9 mouse cellular contexts compared by ENCODE assay signal in genomic region chr13:53471926-53472613, GRCm38 (mm10). TPM values are rescaled to one million over a fixed set of nuclear protein-coding genes. Genes with fewer than 3 reads are reported as not detected.
DNase-seq lines count a peak whose midpoint lies in the region; ATAC-seq and TF ChIP-seq lines count a peak whose summit lies in the region.
"Had no signal": no experiment of that assay in that cellular context is flagged by ENCODE, and none has a peak within 500 bp of the region (broad histone marks: within the 10 kb centered on the region; RNA-seq: fewer than 3 reads in every experiment).

No protein-coding gene starts in this region.

- intact Hi-C loops in heart, postnatal 25 days (cut with DNase I): no loop called here
- intact Hi-C loops in left cerebral cortex, postnatal 14 days (cut with DNase I): no loop called here

- peak overlapping the region; percentile 88 for H3K4me2 ChIP-seq in heart, postnatal 0 days (ENCODE audit: low read depth, low read length)
- H3K4me2 ChIP-seq in liver, postnatal 0 days (ENCODE audit: low read depth, low read length): peak overlapping the region; percentile 62

- peak overlapping the region; percentile 60 for H3K9ac ChIP-seq in heart, postnatal 0 days (replicated peaks; ENCODE audit: low read depth, low read length)
- H3K9ac ChIP-seq in liver, postnatal 0 days (replicated peaks): no peak overlapping the region

- peak; percentile 43; the same call in 1 of the 2 replicates for ATAC-seq in heart, postnatal 0 days (ENCODE audit: insufficient read depth, low read depth)
- no peak for ATAC-seq in liver, postnatal 0 days
- no peak for ATAC-seq in activated CD4-positive, CD25-positive, alpha-beta regulatory T cell, adult 4 months

- H3K4me1 ChIP-seq in heart, embryonic 10.5 days: peaks cover 55% of the 10 kb centered on the region
- H3K4me1 ChIP-seq in heart, postnatal 0 days (ENCODE audit: control insufficient read depth, insufficient read depth): 0 out of 2 replicates have a peak, but pooled peaks cover 4% of the 10 kb centered on the region
- H3K4me1 ChIP-seq in liver, postnatal 0 days (ENCODE audit: insufficient read depth): peaks cover 5% of the 10 kb centered on the region; the same call in 1 of the 2 replicates

- H3K36me3 ChIP-seq in heart, embryonic 10.5 days: no peaks in the 10 kb centered on the region
- H3K36me3 ChIP-seq in heart, postnatal 0 days (replicated peaks; ENCODE audit: control insufficient read depth, insufficient read depth, low read length): no peaks in the 10 kb centered on the region
- H3K36me3 ChIP-seq in liver, postnatal 0 days (replicated peaks; ENCODE audit: insufficient read depth, low read length): no peaks in the 10 kb centered on the region

- peaks cover 92% of the 10 kb centered on the region for H3K27me3 ChIP-seq in heart, embryonic 10.5 days (ENCODE audit: insufficient read depth, poor library complexity, severe bottlenecking)
- H3K27me3 ChIP-seq in heart, postnatal 0 days (ENCODE audit: control insufficient read depth, insufficient read depth, low read length): peaks cover 96% of the 10 kb centered on the region
- H3K27me3 ChIP-seq in liver, postnatal 0 days (ENCODE audit: insufficient read depth, low read length): peaks cover 92% of the 10 kb centered on the region

- H3K9me3 ChIP-seq in heart, embryonic 10.5 days: no peaks in the 10 kb centered on the region
- no peaks in the 10 kb centered on the region for H3K9me3 ChIP-seq in heart, postnatal 0 days (replicated peaks; ENCODE audit: control insufficient read depth, low read length)
- H3K9me3 ChIP-seq in liver, postnatal 0 days (ENCODE audit: low read length): no peaks in the 10 kb centered on the region

- under 1% methylated on average over 50 of the region's 50 CpGs for WGBS in heart, embryonic 10.5 days
- 2% methylated on average over 50 of the region's 50 CpGs for WGBS in heart, postnatal 0 days
- 4% methylated on average over 50 of the region's 50 CpGs for WGBS in liver, postnatal 0 days (ENCODE audit: insufficient replicate concordance)

- H3K4me3 ChIP-seq in heart, embryonic 10.5 days: peak overlapping the region; percentile 81
- H3K4me3 ChIP-seq in heart, postnatal 0 days (ENCODE audit: low read depth, low read length): peak overlapping the region; percentile 64
- peak overlapping the region; percentile 38 for H3K4me3 ChIP-seq in liver, postnatal 0 days (ENCODE audit: low read depth, low read length)
- H3K4me3 ChIP-seq: myocyte had no signal

- TF ChIP-seq CTCF in heart, postnatal 0 days (IDR thresholded peaks at IDR 0.05; ENCODE audit: low read depth): no peak
- no peak for TF ChIP-seq CTCF in liver, postnatal 0 days (IDR thresholded peaks at IDR 0.05; ENCODE audit: low read depth)

- no peak for TF ChIP-seq EP300 in heart, postnatal 0 days (IDR thresholded peaks at IDR 0.05; ENCODE audit: low read depth)
- TF ChIP-seq EP300 in liver, postnatal 0 days (IDR thresholded peaks at IDR 0.05; ENCODE audit: low read depth): no peak

- H3K27ac ChIP-seq in heart, embryonic 10.5 days: peak overlapping the region; percentile 89
- H3K27ac ChIP-seq in heart, postnatal 0 days (ENCODE audit: low read depth): no peak overlapping the region
- H3K27ac ChIP-seq in liver, postnatal 0 days (ENCODE audit: low read depth): no peak overlapping the region

- no peak for DNase-seq in heart, embryonic 10.5 days (ENCODE audit: low spot score)
- DNase-seq in heart, postnatal 25 days (ENCODE audit: low spot score): no peak
- peak; percentile 51 for DNase-seq in ZHBTc4 (ENCODE audit: low read depth, low spot score)
- DNase-seq in heart, postnatal 0 days (ENCODE audit: low spot score): no peak
- no peak for DNase-seq in liver, postnatal 0 days
- DNase-seq in left cerebral cortex, postnatal 14 days (ENCODE audit: low spot score in 2 of 2): no peak
- no peak for DNase-seq in right cerebral cortex, postnatal 4 days

RNA-seq across cellular contexts. Expression of gene Msx2, which starts 0.8 kb away (rescaled TPM):
- polyA plus RNA-seq in heart, embryonic 10.5 days (2016; fragmentation: Nextera tagmentation; extraction: Ambion mirVana): 15.3 and 27.4 TPM in 2 replicates
- under 1 TPM; 0.59 to 0.91 TPM for total RNA-seq in heart, postnatal 25 days (2021)
- 0.92 and 0.97 TPM in 2 replicates for total RNA-seq in heart, postnatal 0 days (2014; rRNA removed; ENCODE audit: low replicate concordance)
- polyA plus RNA-seq in heart, postnatal 0 days (2015; fragmentation: Nextera tagmentation; extraction: Ambion mirVana): 1.1 and 1.4 TPM in 2 replicates
- polyA plus RNA-seq in liver, postnatal 0 days (2015; fragmentation: Nextera tagmentation; extraction: Ambion mirVana): not detected in 2 replicates
- total RNA-seq in left cerebral cortex, postnatal 14 days (2021): under 1 TPM; 0.29 to 0.49 TPM
- polyA plus RNA-seq in activated CD4-positive, CD25-positive, alpha-beta regulatory T cell, adult 4 months (2017; shearing (Covaris generic)): not detected
